Mouse (Mus musculus) G1E (cell line): ENCODE data around the gene 5730522E02Rik. TPM values are rescaled to one million over a fixed set of nuclear protein-coding genes. Genes with fewer than 3 reads are reported as not detected.

Experiments used
- ATAC-seq: 2 replicates; pipeline ENCODE4 v1.8.0; 2016; ENCODE audit warnings: mild to moderate bottlenecking; ENCODE audit not compliant: insufficient number of reproducible peaks, poor library complexity, low FRiP score, severe bottlenecking; ENCODE audit errors: extremely low read depth
- DNase-seq: peaks from one replicate; pipeline ENCODE4 v3.0.0; 2012; ENCODE audit warnings: low spot score
- H3K27me3 ChIP-seq: 2 replicates; pipeline ENCODE4 v1.6.1; 2012; ENCODE audit warnings: mild to moderate bottlenecking, low read length, inconsistent platforms; ENCODE audit not compliant: insufficient read depth
- H3K36me3 ChIP-seq: replicated peaks from 2 replicates; pipeline ENCODE3; 2012; ENCODE audit warnings: mild to moderate bottlenecking, inconsistent platforms
- H3K4me1 ChIP-seq: 2 replicates; pipeline ENCODE4 v1.6.1; 2012; ENCODE audit warnings: low read depth, low read length, inconsistent platforms, mixed read lengths; ENCODE audit not compliant: insufficient read depth
- H3K4me3 ChIP-seq: 2 replicates; pipeline ENCODE4 v1.5.1; 2012; ENCODE audit warnings: low read depth, mild to moderate bottlenecking, inconsistent platforms, low read length, moderate library complexity, mixed read lengths
- H3K9me3 ChIP-seq: replicated peaks from 2 replicates; pipeline ENCODE4 v1.6.1; 2012; ENCODE audit warnings: inconsistent platforms
- CTCF ChIP-seq: IDR thresholded peaks from 2 replicates; pipeline ENCODE4 v1.5.1; 2012; ENCODE audit warnings: low read depth, low read length, inconsistent platforms, mixed read lengths
- GATA1 ChIP-seq: IDR thresholded peaks from 2 replicates; pipeline ENCODE4 v1.6.1; 2012; ENCODE audit warnings: borderline replicate concordance, low read length, inconsistent platforms, mixed read lengths
- GATA2 ChIP-seq: IDR thresholded peaks from 2 replicates; pipeline ENCODE4 v1.6.1; 2012; ENCODE audit warnings: low read depth, low read length, inconsistent platforms, borderline replicate concordance
- POLR2AphosphoS5 ChIP-seq: IDR thresholded peaks from 2 replicates; pipeline ENCODE4 v1.6.1; 2012; ENCODE audit warnings: low read depth, low read length, inconsistent platforms; ENCODE audit not compliant: insufficient replicate concordance
- TAL1 ChIP-seq: conservative IDR thresholded peaks from 2 replicates; pipeline ENCODE4 v1.6.1; 2012; ENCODE audit warnings: low read depth, low read length, inconsistent platforms, mixed read lengths
- polyA plus RNA-seq: library from polyadenylated mRNA; stranded (reverse); fragments of >175 nt; gene quantifications from 2 replicates; pipeline ENCODE4 v1.2.3, GENCODE M21; 2012
- total RNA-seq, 2 experiments: library from RNA; stranded (forward) in 1 of 2; stranded (reverse) in 1 of 2; fragments of 200-1000 nt in 1 of 2; fragments of >200 nt in 1 of 2; fragmentation: Nextera tagmentation in 1 of 2; gene quantifications; 2 replicates each; pipeline ENCODE4 v1.2.3; 2014 to 2017

Gene 5730522E02Rik
- total and polyA plus RNA-seq, 3 experiments = 0.44 TPM; not detected in 2

DNA sequence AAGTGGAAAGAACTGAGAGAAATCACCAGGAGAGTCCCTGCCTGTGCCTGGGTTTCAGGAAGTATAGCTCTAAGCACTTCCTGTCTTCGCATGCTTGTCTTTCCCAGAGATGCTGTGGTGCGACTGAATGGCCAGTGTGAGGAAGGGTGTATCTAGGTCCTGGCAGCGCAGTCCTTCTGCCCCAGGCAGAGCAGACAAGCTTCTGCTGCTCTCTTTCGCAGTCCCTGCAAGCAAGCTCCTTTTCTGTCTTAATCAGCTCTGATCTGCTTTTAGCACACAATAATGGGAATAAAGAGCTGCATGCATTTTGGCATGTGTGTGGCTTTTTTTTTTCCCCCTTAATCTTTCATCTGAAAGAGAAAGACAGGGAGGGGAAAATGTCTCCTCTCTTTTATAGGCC, 338.2 kb downstream of the 5730522E02Rik start:
- H3K27me3 ChIP-seq = peaks cover 2% of the 10 kb centered on the region; the same call in 1 of the 2 replicates
- no peak overlapping the region for H3K4me3 ChIP-seq
- ATAC-seq = no peak
- no peaks in the 10 kb centered on the region for H3K9me3 ChIP-seq
- no peak for TF ChIP-seq POLR2AphosphoS5
- TF ChIP-seq GATA1 = no peak
- TF ChIP-seq GATA2 = no peak
- no peak for TF ChIP-seq TAL1
- TF ChIP-seq CTCF = no peak
- no peak for DNase-seq
- H3K4me1 ChIP-seq = no peaks in the 10 kb centered on the region
- H3K36me3 ChIP-seq = no peaks in the 10 kb centered on the region

DNA sequence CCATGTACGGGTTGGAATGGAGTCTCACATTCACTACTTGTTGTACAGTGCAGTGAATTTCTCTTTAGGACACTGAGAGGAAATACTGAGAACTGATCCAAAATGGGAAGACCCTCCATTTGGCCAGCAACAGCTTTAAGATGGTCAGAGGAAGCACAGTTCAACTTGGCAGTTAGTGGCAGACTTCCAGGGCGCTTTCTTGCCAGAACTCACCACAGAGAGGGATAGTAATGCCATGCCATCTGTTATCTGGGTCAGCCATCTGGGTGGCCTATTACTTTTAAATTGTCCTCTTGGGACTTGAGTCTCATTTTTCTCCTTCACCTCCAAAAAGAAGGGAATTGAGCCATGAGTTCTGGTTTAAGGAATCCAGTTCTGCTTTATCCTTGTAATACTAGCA, 344.3 kb downstream of the 5730522E02Rik start:
- ATAC-seq = no peak
- TF ChIP-seq POLR2AphosphoS5 = no peak
- TF ChIP-seq GATA1 = no peak
- no peak for TF ChIP-seq TAL1
- TF ChIP-seq CTCF = no peak
- no peak for TF ChIP-seq GATA2
- H3K36me3 ChIP-seq = no peaks in the 10 kb centered on the region
- H3K4me3 ChIP-seq = no peak overlapping the region
- H3K4me1 ChIP-seq = peaks cover 2% of the 10 kb centered on the region; the same call in 1 of the 2 replicates
- no peaks in the 10 kb centered on the region for H3K27me3 ChIP-seq
- DNase-seq = no peak
- no peaks in the 10 kb centered on the region for H3K9me3 ChIP-seq

DNA sequence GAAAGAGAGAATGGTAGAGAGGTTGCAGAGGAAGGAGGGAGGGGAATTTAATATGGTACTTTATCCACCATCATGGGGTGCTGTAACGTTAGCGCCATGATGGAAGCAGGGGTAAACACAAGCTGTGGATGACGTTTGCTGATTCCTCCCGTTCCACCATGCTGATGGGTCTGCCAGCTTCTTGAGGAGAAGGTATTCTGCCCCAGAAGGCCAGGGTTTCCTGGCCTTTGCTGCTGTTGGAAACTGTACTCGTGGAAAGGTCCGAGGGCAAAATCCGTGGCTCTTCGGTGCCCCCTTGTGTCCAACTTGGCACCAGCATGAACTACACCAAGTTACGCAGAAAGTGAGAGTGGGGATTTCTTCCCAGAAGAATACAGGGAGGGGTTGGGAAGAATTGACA, 347.9 kb downstream of the 5730522E02Rik start:
- TF ChIP-seq GATA1 (no peak), CTCF (peak; percentile 34)
- H3K9me3 ChIP-seq = no peaks in the 10 kb centered on the region
- peaks cover 2% of the 10 kb centered on the region; the same call in 1 of the 2 replicates for H3K4me1 ChIP-seq
- H3K27me3 ChIP-seq = no peaks in the 10 kb centered on the region
- H3K36me3 ChIP-seq = no peaks in the 10 kb centered on the region
- DNase-seq = peak; percentile 1
- H3K4me3 ChIP-seq = no peak overlapping the region
- ATAC-seq = no peak

DNA sequence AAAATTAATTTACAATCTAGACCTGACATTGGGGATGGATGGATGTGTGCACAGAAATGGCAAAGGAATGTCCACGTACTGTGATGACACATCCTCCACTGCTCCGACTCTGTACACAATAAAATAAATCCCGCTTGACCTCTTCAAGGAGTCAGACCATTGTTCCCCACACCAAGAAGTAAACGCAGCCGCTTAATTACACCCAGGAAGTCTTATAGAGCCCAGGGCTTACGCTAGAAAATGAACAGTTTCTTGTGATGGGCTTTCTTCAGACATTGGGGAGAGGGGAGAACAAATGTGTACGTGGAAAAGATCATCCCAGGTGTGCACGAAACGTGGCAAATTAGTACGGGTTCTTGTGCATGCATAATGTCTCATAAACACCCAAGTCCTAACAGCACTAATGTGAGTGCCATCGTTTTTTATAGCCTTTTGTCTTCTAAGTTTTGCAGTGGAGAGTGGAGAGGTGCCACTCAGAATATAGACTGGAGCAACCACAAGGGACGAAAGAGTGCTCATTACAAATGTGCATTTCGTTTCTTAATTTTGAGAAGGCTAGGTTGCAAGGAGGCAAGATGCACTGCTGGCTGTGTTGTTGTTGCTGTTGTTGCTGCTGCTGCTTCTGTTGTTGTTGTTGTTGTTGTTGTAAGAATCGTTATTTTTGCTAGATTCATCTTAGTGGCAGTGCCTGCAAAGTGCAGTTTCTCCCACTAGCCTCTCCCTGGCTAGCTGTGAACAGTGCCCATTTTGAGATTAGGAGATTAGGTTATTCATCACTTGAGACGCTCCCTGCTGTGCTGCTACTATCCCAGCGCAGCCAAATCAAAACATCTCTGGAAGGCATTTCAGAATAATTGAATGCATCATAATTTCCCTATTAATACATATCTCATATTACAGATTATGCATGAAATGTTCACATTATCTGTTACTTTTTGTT, 353.7 kb downstream of the 5730522E02Rik start:
- TF ChIP-seq CTCF (no peak), GATA2 (no peak), GATA1 (no peak), POLR2AphosphoS5 (no peak), TAL1 (no peak)
- Histone ChIP-seq H3K9me3 (no peaks in the 10 kb centered on the region), H3K4me1 (no peaks in the 10 kb centered on the region), H3K4me3 (no peak overlapping the region), H3K36me3 (no peaks in the 10 kb centered on the region), H3K27me3 (no peaks in the 10 kb centered on the region)
- DNase-seq (no peak), ATAC-seq (no peak)

DNA sequence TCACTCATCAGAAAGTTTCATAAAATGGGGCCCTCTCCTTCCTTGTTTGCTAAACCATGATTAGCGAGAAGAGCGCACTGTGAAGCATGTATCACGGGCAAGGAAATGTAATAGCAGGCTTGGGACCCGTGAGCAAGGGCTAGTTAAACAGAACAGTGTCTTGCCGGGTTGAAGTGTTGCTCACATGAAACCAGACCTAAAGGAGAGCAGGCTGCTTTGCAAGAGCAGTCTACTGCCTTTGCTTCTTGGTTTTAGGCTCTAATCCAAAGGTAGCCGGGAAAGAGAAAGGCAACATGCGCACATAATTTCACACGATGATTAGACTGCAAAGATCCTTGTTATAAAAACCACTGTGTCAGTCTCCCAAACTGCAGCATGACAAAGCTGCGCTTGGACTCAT, 354.8 kb downstream of the 5730522E02Rik start:
- Histone ChIP-seq H3K36me3 (no peaks in the 10 kb centered on the region), H3K4me3 (no peak overlapping the region), H3K4me1 (no peaks in the 10 kb centered on the region), H3K9me3 (no peaks in the 10 kb centered on the region), H3K27me3 (no peaks in the 10 kb centered on the region)
- no peak for TF ChIP-seq GATA2
- TF ChIP-seq TAL1 = no peak
- TF ChIP-seq POLR2AphosphoS5 = no peak
- no peak for TF ChIP-seq GATA1
- TF ChIP-seq CTCF = no peak
- DNase-seq = no peak
- no peak for ATAC-seq

DNA sequence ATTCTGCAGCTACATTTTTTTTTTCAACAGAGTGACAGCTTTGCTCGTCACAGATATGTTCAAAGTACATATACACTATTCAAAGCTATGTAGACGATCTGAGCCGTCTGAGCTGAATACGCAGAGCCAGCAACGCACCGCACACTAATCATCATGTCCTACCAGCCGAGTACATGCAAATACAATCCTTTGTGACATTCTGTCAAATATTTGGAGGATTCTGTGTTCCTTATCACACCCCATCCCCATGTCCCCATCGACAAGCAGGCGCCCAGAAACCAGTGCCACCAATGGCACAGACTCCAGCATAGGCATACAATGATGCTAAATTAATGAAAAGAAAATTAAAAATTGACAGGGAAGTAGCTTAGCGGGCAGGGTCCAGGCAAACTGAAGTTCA, 356.3 kb downstream of the 5730522E02Rik start:
- no peak for TF ChIP-seq CTCF
- no peak for TF ChIP-seq GATA2

More for the DNA sequence above, 356.3 kb downstream of the 5730522E02Rik start:
- DNase-seq (no peak), ATAC-seq (no peak)
- H3K9me3 ChIP-seq = no peaks in the 10 kb centered on the region
- H3K4me3 ChIP-seq = no peak overlapping the region
- H3K27me3 ChIP-seq = no peaks in the 10 kb centered on the region
- H3K4me1 ChIP-seq = no peaks in the 10 kb centered on the region
- no peaks in the 10 kb centered on the region for H3K36me3 ChIP-seq
